ENCODE assay signal across 26 mouse cellular contexts in genomic region chr2:136742230-136742629, GRCm38 (mm10). TPM values are rescaled to one million over a fixed set of nuclear protein-coding genes. Genes with fewer than 3 reads are reported as not detected.
A peak's percentile ranks its signal among the peaks of the same experiment; 100 is the strongest.
DNase-seq lines count a peak whose midpoint lies in the region; ATAC-seq and TF ChIP-seq lines count a peak whose summit lies in the region.
"Had no signal": no experiment of that assay in that cellular context is flagged by ENCODE, and none has a peak within 500 bp of the region (broad histone marks: within the 10 kb centered on the region; RNA-seq: fewer than 3 reads in every experiment).

No protein-coding gene starts in this region.

- H3K27ac ChIP-seq in hindbrain, postnatal 0 days, result no peak overlapping the region
- H3K27ac ChIP-seq in hindbrain, embryonic 10.5 days, result no peak overlapping the region
- H3K27ac ChIP-seq in cerebellum, adult 2 months (ENCODE audit: insufficient read depth, low read length), result peak overlapping the region; percentile 90
- H3K27ac ChIP-seq: forebrain, embryonic 15.5 days; heart, embryonic 10.5 days; kidney, postnatal 0 days; left cerebral cortex, adult 2 months; limb, embryonic 10.5 days; stomach, embryonic 15.5 days had no signal

- ATAC-seq in hindbrain, postnatal 0 days, result 0 out of 2 replicates have a peak, but pooled peaks have one; percentile 24
- ATAC-seq: forebrain, embryonic 15.5 days had no signal

- H3K4me1 ChIP-seq in hindbrain, postnatal 0 days (ENCODE audit: insufficient read depth, low read length), result no peaks in the 10 kb centered on the region; the same call in 1 of the 2 replicates
- peaks cover 6% of the 10 kb centered on the region; the same call in 1 of the 2 replicates for H3K4me1 ChIP-seq in hindbrain, embryonic 10.5 days (replicated peaks)
- peaks cover 37% of the 10 kb centered on the region; the same call in 1 of the 2 replicates for H3K4me1 ChIP-seq in cerebellum, adult 2 months (ENCODE audit: control insufficient read depth, insufficient read depth, low read length)
- H3K4me1 ChIP-seq: stomach, embryonic 15.5 days had no signal

- WGBS in hindbrain, postnatal 0 days, result 79% methylated on average over 2 of the region's 2 CpGs
- WGBS in hindbrain, embryonic 10.5 days, result 75% methylated on average over 2 of the region's 2 CpGs
- 7% methylated on average over 2 of the region's 2 CpGs for WGBS in cerebellum, adult 2 months

- no peaks in the 10 kb centered on the region for H3K27me3 ChIP-seq in hindbrain, postnatal 0 days (ENCODE audit: insufficient read depth, low read length)
- no peaks in the 10 kb centered on the region for H3K27me3 ChIP-seq in hindbrain, embryonic 10.5 days (ENCODE audit: insufficient read depth, poor library complexity, severe bottlenecking)
- no peaks in the 10 kb centered on the region for H3K27me3 ChIP-seq in cerebellum, adult 2 months (ENCODE audit: control insufficient read depth, insufficient read depth, low read length)
- H3K27me3 ChIP-seq: forebrain, embryonic 15.5 days; stomach, embryonic 15.5 days had no signal

- TF ChIP-seq POLR2A in cerebellum, adult 2 months (IDR thresholded peaks at IDR 0.05; ENCODE audit: borderline replicate concordance, insufficient read depth, low read length), result peak; percentile 37; the same call in 1 of the 2 replicates

- no peaks in the 10 kb centered on the region for H3K9me3 ChIP-seq in hindbrain, postnatal 0 days (ENCODE audit: low read length)
- H3K9me3 ChIP-seq in hindbrain, embryonic 10.5 days, result peaks cover 9% of the 10 kb centered on the region; the same call in 1 of the 2 replicates
- H3K9me3 ChIP-seq: forebrain, embryonic 15.5 days; limb, embryonic 10.5 days; stomach, embryonic 15.5 days had no signal

- no peak overlapping the region for H3K4me2 ChIP-seq in hindbrain, postnatal 0 days (ENCODE audit: low read depth, low read length)
- H3K4me2 ChIP-seq: forebrain, embryonic 15.5 days; stomach, embryonic 15.5 days had no signal

- H3K36me3 ChIP-seq in hindbrain, postnatal 0 days (ENCODE audit: insufficient read depth, low read length), result no peaks in the 10 kb centered on the region
- no peaks in the 10 kb centered on the region for H3K36me3 ChIP-seq in hindbrain, embryonic 10.5 days
- H3K36me3 ChIP-seq: forebrain, embryonic 15.5 days; heart, embryonic 10.5 days; limb, embryonic 10.5 days; stomach, embryonic 15.5 days had no signal

- H3K9ac ChIP-seq in hindbrain, postnatal 0 days (replicated peaks; ENCODE audit: low read length), result no peak overlapping the region
- H3K9ac ChIP-seq: forebrain, embryonic 15.5 days; stomach, embryonic 15.5 days had no signal

- H3K4me3 ChIP-seq in hindbrain, postnatal 0 days (ENCODE audit: low read length), result no peak overlapping the region
- no peak overlapping the region for H3K4me3 ChIP-seq in hindbrain, embryonic 10.5 days
- H3K4me3 ChIP-seq in cerebellum, adult 2 months (replicated peaks; ENCODE audit: insufficient read depth, low read depth, low read length), result no peak overlapping the region
- H3K4me3 ChIP-seq: forebrain, embryonic 15.5 days; heart, embryonic 10.5 days; left cerebral cortex, adult 2 months; limb, embryonic 10.5 days; myocyte; stomach, embryonic 15.5 days had no signal

- no peak for DNase-seq in hindbrain, postnatal 0 days (ENCODE audit: low spot score)
- no peak for DNase-seq in hindbrain, embryonic 10.5 days (ENCODE audit: low spot score)
- DNase-seq in NIH3T3 (ENCODE audit: low read depth), result peak; percentile 24
- peak; percentile 93 to 98 for DNase-seq in cerebellum, adult 2 months
- DNase-seq in cerebellum, postnatal 36 days, result peak; percentile 90 to 95
- DNase-seq in heart, postnatal 4 days, result no peak
- no peak for DNase-seq in spleen, postnatal 36 days (ENCODE audit: low spot score in 2 of 2)
- DNase-seq: adrenal gland, postnatal 25 days; heart, postnatal 10 days; kidney, adult 18-20 months; lung, adult 18-20 months; lung, postnatal 14 days; midbrain, embryonic 14.5 days; right cerebral cortex, postnatal 14 days; thymus, adult 18-20 months had no signal

- no peak for TF ChIP-seq CTCF in hindbrain, postnatal 0 days (IDR thresholded peaks at IDR 0.05; ENCODE audit: low read depth)
- no peak for TF ChIP-seq CTCF in cerebellum, adult 2 months (IDR thresholded peaks at IDR 0.05; ENCODE audit: borderline replicate concordance, insufficient read depth, low read depth, low read length)

RNA-seq across cellular contexts. Expression of gene Snap25, which starts 29.0 kb away (rescaled TPM):
- 227 and 265 TPM in 2 replicates for total RNA-seq in hindbrain, postnatal 0 days (2014; rRNA removed)
- polyA plus RNA-seq in hindbrain, postnatal 0 days (2015; fragmentation: Nextera tagmentation; extraction: Ambion mirVana), result 312 and 341 TPM in 2 replicates
- 27.8 and 39.4 TPM in 2 replicates for polyA plus RNA-seq in hindbrain, embryonic 10.5 days (2016; fragmentation: Nextera tagmentation; extraction: Ambion mirVana)
- 2,833 and 3,013 TPM in 2 replicates for polyA plus RNA-seq in cerebellum, adult 2 months (2012; rRNA removed)
- total RNA-seq in heart, postnatal 4 days (2021), result under 1 TPM in 1 of 2 experiments, not detected in 1; 0.36 TPM
- total RNA-seq: megakaryocyte, adult 5-6 weeks had no signal
- polyA plus RNA-seq: C2C12; liver, adult 2 months; myocyte; spleen, adult 2 months had no signal

Comparison
In these comparisons a context has a peak if more than half of its experiments do, and no peak if none do; other contexts are left out.
1. DNase-seq: peak in NIH3T3 (single experiment), cerebellum, adult 2 months (2 of 2) and cerebellum, postnatal 36 days (2 of 2); none in hindbrain, postnatal 0 days (single experiment), hindbrain, embryonic 10.5 days (single experiment), heart, postnatal 4 days (single experiment) and spleen, postnatal 36 days (0 of 2).